Mouse (Mus musculus): ENCODE results near the gene Castor1.

DNA sequence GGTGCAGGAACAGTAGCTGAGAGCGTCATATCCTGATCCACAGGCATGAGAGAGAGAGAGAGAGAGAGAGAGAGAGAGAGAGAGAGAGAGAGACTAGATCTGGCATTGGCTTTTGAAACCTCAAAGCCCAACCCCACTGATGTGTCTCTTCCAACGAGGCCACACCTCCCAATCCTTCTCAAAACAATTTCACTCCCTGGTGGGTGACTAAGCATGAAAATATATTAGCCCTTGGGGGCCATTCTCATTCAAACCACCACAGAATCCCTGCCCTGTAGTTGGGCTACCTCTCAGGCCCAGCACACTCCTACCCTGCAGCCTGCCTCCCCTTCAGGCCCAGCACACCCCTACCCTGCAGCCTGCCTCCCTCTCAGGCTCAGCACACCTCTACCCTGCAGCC lies 34.9 kb downstream of the Castor1 start:
- TF ChIP-seq POLR2A (IDR thresholded peaks at IDR 0.05; ENCODE audit: insufficient read depth, low read depth, low read length), result no peak
- no peak for TF ChIP-seq CTCF (IDR thresholded peaks at IDR 0.05; ENCODE audit: insufficient read depth, low read depth, low read length)
